Mouse (Mus musculus): ENCODE data around the gene Olfr70.

The Olfr70 gene

DNA sequence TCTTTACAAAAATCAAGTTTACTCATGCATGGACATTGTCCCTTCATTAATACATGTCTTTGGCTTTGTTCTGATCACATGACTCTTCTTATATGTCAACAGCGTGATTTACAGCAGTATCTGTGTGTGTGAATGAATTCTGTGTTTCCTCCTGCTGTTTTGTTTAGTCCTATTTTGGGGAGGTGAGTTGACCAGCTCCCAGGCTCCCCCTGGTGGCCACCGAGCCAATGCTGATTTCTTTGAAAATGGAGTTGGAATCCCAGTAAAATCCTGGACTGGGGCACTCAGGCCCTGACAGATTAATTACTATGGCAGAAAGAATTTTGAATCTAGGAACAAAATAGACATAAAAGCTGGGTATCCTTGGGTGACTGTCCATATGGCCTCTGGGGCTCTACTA is 11.2 kb upstream of the Olfr70 start:
- intact Hi-C loops (cut with DNase I), result loop anchor here (1.0 to 5.0 kb wide), 3 partner anchors 39 to 280 kb away; no protein-coding TSS in a partner anchor

GRCm38 (mm10) chr4:43709869-43710268 is 9.3 kb upstream of the Olfr70 start, which contains the start of gene Olfr71:
Gene Olfr71, minus strand, starts transcription at chr4:43710255.
- intact Hi-C loops (cut with DNase I), result loop anchor here (2.0 to 5.0 kb wide), 2 partner anchors 37 to 278 kb away; no protein-coding TSS in a partner anchor

DNA sequence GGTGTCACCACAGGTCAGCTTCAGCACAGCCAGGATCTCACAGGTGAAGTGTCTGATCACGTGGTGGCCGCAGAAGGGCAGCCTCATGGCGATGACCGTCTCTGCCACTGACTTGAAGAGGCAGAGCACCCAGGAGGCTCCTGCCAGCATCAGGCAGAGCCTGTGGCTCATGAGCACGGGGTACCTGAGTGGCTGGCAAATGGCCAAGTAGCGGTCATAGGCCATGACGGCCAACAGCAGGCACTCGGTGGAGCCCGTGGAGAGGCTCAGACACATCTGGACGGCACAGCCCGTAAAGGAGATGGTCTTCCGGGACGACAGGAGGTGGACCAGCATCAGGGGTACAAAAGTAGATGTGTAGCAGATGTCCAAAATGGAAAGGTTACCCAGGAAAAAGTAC is 5.4 kb upstream of the Olfr70 start:
- intact Hi-C loops (cut with DNase I), result no loop called here

- intact Hi-C loops (cut with DNase I), result no loop called here
Measured at GRCm38 (mm10) chr4:43703851-43704250, 3.2 kb upstream of the Olfr70 start.

- intact Hi-C loops (cut with DNase I), result no loop called here
Measured at GRCm38 (mm10) chr4:43703439-43703838, 2.8 kb upstream of the Olfr70 start.

- intact Hi-C loops (cut with DNase I), result no loop called here
Measured at GRCm38 (mm10) chr4:43696561-43696960, 4.0 kb downstream of the Olfr70 start.

DNA sequence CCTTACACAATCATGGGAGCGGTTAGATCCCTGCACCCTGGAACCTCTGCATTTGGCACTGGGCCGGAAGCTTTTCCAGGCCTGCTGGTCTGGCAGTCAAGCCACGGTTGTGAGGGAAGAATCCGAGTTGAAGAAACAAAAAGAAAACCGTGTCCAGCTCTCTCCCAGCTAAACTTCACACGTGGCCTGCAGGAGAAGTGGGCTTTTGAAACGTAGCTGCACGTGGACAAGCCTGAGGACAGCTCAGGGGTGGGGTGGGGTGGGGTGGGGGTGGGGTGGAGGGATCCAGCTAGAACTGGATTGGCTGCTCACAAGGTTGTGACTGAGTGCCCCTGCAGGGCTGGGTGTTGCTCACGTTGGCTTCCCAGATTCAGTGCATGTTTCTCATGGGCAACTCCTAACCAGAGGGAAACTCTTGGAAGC is 5.3 kb downstream of the Olfr70 start:
- intact Hi-C loops (cut with DNase I), result no loop called here

- intact Hi-C loops (cut with DNase I), result no loop called here
Measured at GRCm38 (mm10) chr4:43694439-43695248, 6.0 kb downstream of the Olfr70 start.

DNA sequence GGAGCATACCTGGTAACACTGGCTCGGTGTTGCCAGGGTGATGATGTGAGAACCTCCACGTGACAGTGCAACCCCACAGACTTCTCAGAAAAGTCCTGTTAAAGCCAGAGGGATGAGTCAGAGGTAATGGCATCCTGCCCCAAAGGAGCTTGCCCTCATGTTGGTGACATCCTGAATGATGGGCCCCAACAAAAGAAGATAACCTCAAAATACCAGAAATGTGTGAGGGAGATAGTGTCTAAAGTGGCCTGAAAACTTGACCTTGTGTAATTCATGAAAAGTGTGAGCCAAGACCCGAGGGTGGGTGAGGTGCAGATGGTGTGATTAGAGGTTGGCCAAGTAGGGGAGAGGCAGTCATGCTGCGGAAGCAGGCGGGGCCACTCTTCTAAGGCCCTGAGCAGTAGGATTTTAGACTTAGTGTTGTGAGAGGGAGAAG is 6.8 kb downstream of the Olfr70 start:
- intact Hi-C loops (cut with DNase I), result no loop called here

DNA sequence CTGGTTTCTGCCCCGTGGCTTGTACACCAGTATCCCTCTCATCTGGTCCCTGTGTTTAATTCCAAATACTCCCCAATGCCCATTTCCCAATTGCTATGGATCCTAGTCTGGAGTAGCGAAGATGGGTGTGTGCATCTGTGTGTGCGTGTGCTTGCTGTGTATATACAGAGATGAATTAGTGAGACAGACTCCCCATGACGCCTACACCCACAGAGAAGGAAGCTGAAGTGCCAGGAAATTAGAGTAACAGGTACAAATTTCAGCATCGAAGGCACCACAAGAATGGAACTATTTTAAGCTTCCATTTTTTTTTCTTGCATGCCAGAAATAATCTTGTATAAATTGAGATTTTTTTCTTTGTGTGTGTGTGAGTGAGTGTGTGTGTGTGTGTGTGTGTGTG is 9.6 kb downstream of the Olfr70 start:
- intact Hi-C loops (cut with DNase I), result no loop called here

DNA sequence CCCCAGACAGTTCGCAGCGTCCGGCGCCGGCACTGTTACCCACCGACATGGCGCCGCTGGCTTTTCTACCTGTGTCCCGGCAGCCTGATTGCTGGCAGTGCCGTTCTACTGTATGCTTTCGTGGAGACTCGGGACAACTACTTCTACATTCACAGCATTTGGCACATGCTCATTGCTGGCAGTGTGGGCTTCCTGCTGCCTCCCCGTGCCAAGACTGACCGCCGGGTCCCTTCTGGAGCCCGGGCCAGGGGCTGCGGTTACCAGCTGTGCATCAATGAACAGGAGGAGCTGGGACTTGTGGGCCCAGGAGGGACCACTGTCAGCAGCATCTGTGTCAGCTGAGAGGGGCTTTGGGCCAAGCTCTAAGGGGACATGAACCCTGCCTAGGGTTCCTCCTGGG is 10.6 kb downstream of the Olfr70 start:
- intact Hi-C loops (cut with DNase I), result no loop called here

DNA sequence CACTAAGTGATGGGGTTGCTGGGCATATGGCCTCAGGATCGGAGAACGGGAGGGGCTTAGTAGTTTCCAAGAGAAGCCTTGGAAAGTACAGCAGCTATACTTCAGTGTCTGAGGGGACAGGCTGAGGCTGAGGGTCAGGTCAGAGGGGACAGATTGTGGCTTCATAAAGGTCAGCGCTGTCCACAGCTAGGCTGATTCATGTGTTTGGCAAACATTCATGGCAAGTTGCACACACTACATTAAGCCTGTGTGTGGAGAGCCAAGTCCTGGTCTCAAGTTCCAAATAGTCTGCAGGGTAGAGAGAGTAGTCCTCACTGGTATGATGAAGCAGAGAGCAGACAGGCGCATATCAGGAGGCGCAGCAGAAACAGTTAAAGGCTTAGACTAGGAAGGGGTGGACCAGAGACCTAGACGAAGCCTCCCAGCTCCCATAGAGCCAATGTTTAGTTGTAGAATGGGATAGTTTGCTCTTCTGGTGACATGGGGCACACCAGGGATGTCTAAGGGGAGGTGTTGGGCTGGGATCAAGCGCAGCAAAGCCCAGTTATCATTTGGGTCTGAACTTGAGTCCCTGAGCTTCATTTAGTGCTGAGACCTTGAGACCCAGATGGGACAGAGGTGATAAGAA is 21.1 kb downstream of the Olfr70 start:
- intact Hi-C loops (cut with DNase I), result no loop called here

DNA sequence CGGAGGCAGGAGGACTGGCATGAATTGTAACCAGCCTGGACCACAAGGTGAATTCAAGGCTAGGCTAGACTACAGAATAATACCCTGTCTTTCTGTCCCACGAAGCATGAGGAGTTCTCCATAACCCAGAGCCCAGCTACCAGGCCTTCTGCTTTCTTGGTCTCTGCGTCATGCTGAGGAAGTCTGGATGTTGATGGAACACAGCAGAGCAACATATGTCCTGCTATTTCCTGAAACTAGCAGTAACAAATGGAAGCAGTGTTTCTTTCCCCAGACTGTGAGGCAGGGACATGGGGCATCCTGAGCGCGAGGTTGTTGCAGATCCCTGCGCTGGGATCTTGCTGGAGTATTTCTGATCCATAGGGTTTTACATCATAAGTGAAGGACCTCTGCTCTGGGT is 22.1 kb downstream of the Olfr70 start:
- intact Hi-C loops (cut with DNase I), result no loop called here

- intact Hi-C loops (cut with DNase I), result no loop called here
Measured at GRCm38 (mm10) chr4:43675608-43676007, 25.0 kb downstream of the Olfr70 start.

- intact Hi-C loops (cut with DNase I), result no loop called here
Measured at GRCm38 (mm10) chr4:43674974-43675373, 25.6 kb downstream of the Olfr70 start.

- intact Hi-C loops (cut with DNase I), result loop anchor here (2.0 kb wide), 1 partner anchor 37 kb away; the partner anchor contains the start of gene Olfr71
Measured at GRCm38 (mm10) chr4:43673703-43674102, 26.9 kb downstream of the Olfr70 start.

DNA sequence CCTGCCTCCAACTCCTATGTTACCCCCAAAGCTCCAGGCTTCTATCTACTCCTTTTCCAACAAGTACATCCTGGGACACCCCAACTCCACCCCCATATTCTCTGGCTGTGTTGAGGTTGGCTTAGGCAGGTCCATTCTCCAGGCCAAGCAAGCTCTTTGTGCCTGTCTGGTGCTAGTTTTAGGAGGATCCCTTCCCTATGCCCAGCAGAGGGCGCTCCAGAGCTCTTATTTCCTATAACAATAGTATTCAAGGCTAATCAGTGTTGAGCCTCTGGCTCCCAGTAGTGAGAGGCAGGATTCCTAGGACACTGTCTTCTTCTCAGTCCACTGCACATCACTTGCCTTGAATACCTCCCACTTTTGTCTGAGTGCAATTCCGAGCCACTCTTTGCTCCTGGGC is 28.5 kb downstream of the Olfr70 start:
- intact Hi-C loops (cut with DNase I), result loop anchor here (2.0 kb wide), 1 partner anchor 39 kb away; the partner anchor contains the start of gene Olfr71

GRCm38 (mm10) chr4:43669428-43669794 is 31.2 kb downstream of the Olfr70 start:
- intact Hi-C loops (cut with DNase I), result loop anchor here (5.0 kb wide), 1 partner anchor 37 kb away; the partner anchor contains the start of gene Npr2

DNA sequence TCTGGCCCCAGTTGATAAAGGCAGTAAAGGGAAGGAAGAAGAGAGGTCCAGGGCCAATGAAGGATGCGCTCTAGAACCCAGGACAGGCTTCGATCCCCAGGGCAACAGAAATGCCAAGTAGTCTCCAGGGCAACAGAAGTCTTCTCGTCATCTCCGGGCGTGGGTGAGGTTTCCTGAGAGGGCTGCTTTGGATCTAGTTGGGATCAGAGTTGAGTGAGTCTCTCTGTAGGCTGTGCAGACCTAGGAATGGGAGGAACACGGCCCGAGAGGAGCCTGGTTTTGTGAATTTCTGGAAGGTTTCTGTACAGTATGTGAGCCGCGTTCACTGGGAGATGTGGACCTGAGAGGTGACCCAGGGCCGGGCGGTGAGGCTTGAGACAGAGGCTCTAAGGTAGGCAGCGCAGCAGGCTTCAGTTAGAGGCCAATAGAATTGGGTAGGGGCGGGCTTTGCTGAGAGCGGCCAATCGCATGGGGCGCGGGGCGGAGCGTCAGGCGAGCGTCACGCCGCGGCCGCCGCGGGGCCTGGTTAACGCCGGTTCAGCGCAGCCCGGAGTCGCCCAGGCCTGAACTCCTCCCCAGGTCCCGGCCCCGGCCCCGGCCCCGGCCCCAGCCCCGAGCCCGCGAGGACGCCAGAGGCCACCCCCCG is 31.7 kb downstream of the Olfr70 start, which contains the start of the genes Tmem8b and Fam221b:
Gene Tmem8b (plus strand): TSS at position 190 of the 646 bp plus-strand sequence.
Gene Fam221b (minus strand): TSS at position 364 of the 646 bp plus-strand sequence.
- intact Hi-C loops (cut with DNase I), result loop anchor here (5.0 kb wide), 1 partner anchor 37 kb away; the partner anchor contains the start of gene Npr2

GRCm38 (mm10) chr4:43666412-43666811 is 34.2 kb downstream of the Olfr70 start:
- intact Hi-C loops (cut with DNase I), result loop anchor here (5.0 kb wide), 1 partner anchor 34 kb away; the partner anchor contains the start of gene Npr2

- intact Hi-C loops (cut with DNase I), result no loop called here
Measured at GRCm38 (mm10) chr4:43657146-43657545, 43.5 kb downstream of the Olfr70 start.
